In the genomic region with DNA sequence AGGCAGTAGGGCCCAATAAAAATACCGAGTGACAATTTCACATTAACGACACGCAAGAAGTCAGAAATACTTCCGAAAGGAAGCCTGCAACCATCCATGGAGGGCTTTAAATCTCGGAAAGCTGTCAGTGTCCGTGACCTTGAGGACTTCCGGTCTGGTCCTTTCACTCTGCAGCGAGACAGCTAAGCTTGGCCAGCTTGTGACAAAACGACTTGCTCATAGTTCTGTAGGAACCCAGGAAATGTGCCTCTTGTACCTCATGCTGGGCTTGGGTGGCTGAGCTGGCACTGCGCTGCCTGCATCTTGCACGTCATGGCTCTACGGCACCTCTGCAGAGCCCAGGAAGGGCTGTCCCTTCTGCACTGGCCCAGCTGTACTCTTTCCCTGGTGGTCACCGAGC, we compare ENCODE assay signal across 14 mouse cellular contexts.
DNase-seq lines count a peak whose midpoint lies in the region; ATAC-seq and TF ChIP-seq lines count a peak whose summit lies in the region.
"Had no signal": no experiment of that assay in that cellular context is flagged by ENCODE, and none has a peak within 500 bp of the region (broad histone marks: within the 10 kb centered on the region; RNA-seq: fewer than 3 reads in every experiment).

No protein-coding gene starts in this region.

- peaks cover 35% of the 10 kb centered on the region for H3K4me1 ChIP-seq in heart, embryonic 11.5 days (ENCODE audit: control insufficient read depth, insufficient read depth, low read length)
- no peaks in the 10 kb centered on the region for H3K4me1 ChIP-seq in intestine, embryonic 16.5 days (ENCODE audit: control insufficient read depth, insufficient read depth, low read length)

- DNase-seq in heart, postnatal 4 days: no peak
- DNase-seq in layer of hippocampus, adult 2 months (ENCODE audit: low spot score in 2 of 2): no peak
- no peak for DNase-seq in layer of hippocampus, adult 8-10 months (ENCODE audit: low spot score in 2 of 2)
- DNase-seq in brain, adult 2 months (ENCODE audit: low read depth, low spot score): peak; percentile 55
- DNase-seq in kidney, postnatal 25 days: peak; percentile 51 to 71
- DNase-seq in spleen, adult 18-20 months: no peak
- DNase-seq: cerebellum, postnatal 25 days; midbrain, embryonic 14.5 days; retina, postnatal 1 day had no signal

- 74% methylated on average over 13 of the region's 13 CpGs for whole genome bisulfite sequencing in heart, embryonic 11.5 days (ENCODE audit: insufficient replicate concordance)
- WGBS in intestine, embryonic 16.5 days: 64% methylated on average over 13 of the region's 13 CpGs

- H3K9me3 ChIP-seq in heart, embryonic 11.5 days (replicated peaks; ENCODE audit: control insufficient read depth, low read length): no peaks in the 10 kb centered on the region
- H3K9me3 ChIP-seq in intestine, embryonic 16.5 days (ENCODE audit: control insufficient read depth, low read length): no peaks in the 10 kb centered on the region
- H3K9me3 ChIP-seq: neural tube, embryonic 12.5 days had no signal

- no peak overlapping the region for H3K4me2 ChIP-seq in heart, embryonic 11.5 days
- no peak overlapping the region for H3K4me2 ChIP-seq in intestine, embryonic 16.5 days (ENCODE audit: low read depth, low read length)
- H3K4me2 ChIP-seq: neural tube, embryonic 12.5 days had no signal

- H3K9ac ChIP-seq in heart, embryonic 11.5 days (ENCODE audit: low read depth, low read length): no peak overlapping the region
- H3K9ac ChIP-seq in intestine, embryonic 16.5 days (ENCODE audit: low read depth, low read length): no peak overlapping the region
- H3K9ac ChIP-seq: neural tube, embryonic 12.5 days had no signal

- ATAC-seq in heart, embryonic 11.5 days (replicated peaks; ENCODE audit: insufficient number of reproducible peaks, low FRiP score, low TSS enrichment): no peak
- ATAC-seq in intestine, embryonic 16.5 days: no peak
- ATAC-seq: Patski had no signal

- no peaks in the 10 kb centered on the region for H3K27me3 ChIP-seq in heart, embryonic 11.5 days (ENCODE audit: control insufficient read depth, insufficient read depth, low read length)
- no peaks in the 10 kb centered on the region for H3K27me3 ChIP-seq in intestine, embryonic 16.5 days (replicated peaks; ENCODE audit: control insufficient read depth, insufficient read depth, low read length)
- H3K27me3 ChIP-seq: neural tube, embryonic 12.5 days; Patski had no signal

- peak overlapping the region; percentile 12; the same call in 1 of the 2 replicates for H3K27ac ChIP-seq in heart, embryonic 11.5 days (ENCODE audit: low read depth, low read length)
- peak overlapping the region; percentile 88 for H3K27ac ChIP-seq in layer of hippocampus, adult 2 months
- no peak overlapping the region for H3K27ac ChIP-seq in intestine, embryonic 16.5 days (ENCODE audit: low read length)
- H3K27ac ChIP-seq: macrophage; neural tube, embryonic 12.5 days had no signal

- H3K4me3 ChIP-seq in heart, embryonic 11.5 days (ENCODE audit: low read depth, low read length): no peak overlapping the region
- H3K4me3 ChIP-seq in layer of hippocampus, adult 2 months: no peak overlapping the region
- no peak overlapping the region for H3K4me3 ChIP-seq in intestine, embryonic 16.5 days (ENCODE audit: low read length)
- H3K4me3 ChIP-seq: neural tube, embryonic 12.5 days had no signal

- no peak for TF ChIP-seq CTCF in layer of hippocampus, adult 2 months (conservative IDR thresholded peaks at IDR 0.05)

- H3K36me3 ChIP-seq in heart, embryonic 11.5 days (ENCODE audit: control insufficient read depth, insufficient read depth, low read length): no peaks in the 10 kb centered on the region
- no peaks in the 10 kb centered on the region for H3K36me3 ChIP-seq in intestine, embryonic 16.5 days (ENCODE audit: control insufficient read depth, insufficient read depth, low read length)
- H3K36me3 ChIP-seq: neural tube, embryonic 12.5 days had no signal

Comparison
In these comparisons a context has a peak if more than half of its experiments do, and no peak if none do; other contexts are left out.
1. DNase-seq: peak in brain, adult 2 months (single experiment) and kidney, postnatal 25 days (2 of 2); none in heart, postnatal 4 days (single experiment), layer of hippocampus, adult 2 months (0 of 2), layer of hippocampus, adult 8-10 months (0 of 2) and spleen, adult 18-20 months (0 of 2).